Mouse (Mus musculus) embryonic facial prominence, embryonic 13.5 days (tissue): ENCODE results near the gene Mad2l1bp. TPM values are rescaled to one million over a fixed set of nuclear protein-coding genes. Genes with fewer than 3 reads are reported as not detected.
A peak's percentile ranks its signal among the peaks of the same experiment; 100 is the strongest.

ENCODE experiments used
- ATAC-seq: fragments of 200-750 bp; cut with Nextera tagmentation; 2 replicates; pipeline ENCODE4 v1.8.0; 2017; ENCODE audit warnings: low read depth; ENCODE audit not compliant: insufficient number of reproducible peaks, insufficient read depth, low FRiP score, low TSS enrichment
- H3K27ac ChIP-seq: fragments of 300-500 bp; sonication (generic); 2 replicates; pipeline ENCODE4 v1.5.1; 2015; ENCODE audit warnings: moderate library complexity, mild to moderate bottlenecking, inconsistent platforms
- H3K27me3 ChIP-seq: fragments of 300-500 bp; sonication (generic); 2 replicates; pipeline ENCODE4 v1.6.1; 2015; ENCODE audit warnings: mild to moderate bottlenecking, inconsistent platforms
- H3K36me3 ChIP-seq: fragments of 300-500 bp; sonication (generic); 2 replicates; pipeline ENCODE4 v1.6.1; 2015; ENCODE audit warnings: mild to moderate bottlenecking, inconsistent platforms
- H3K4me1 ChIP-seq: fragments of 300-500 bp; sonication (generic); 2 replicates; pipeline ENCODE4 v1.6.1; 2015; ENCODE audit warnings: inconsistent platforms
- H3K4me2 ChIP-seq: fragments of 300-500 bp; sonication (generic); 2 replicates; pipeline ENCODE4 v1.6.1; 2015; ENCODE audit warnings: moderate library complexity, mild to moderate bottlenecking, inconsistent platforms
- H3K4me3 ChIP-seq: fragments of 300-500 bp; sonication (generic); 2 replicates; pipeline ENCODE4 v1.5.1; 2015; ENCODE audit warnings: mild to moderate bottlenecking, inconsistent platforms
- H3K9ac ChIP-seq: fragments of 300-500 bp; sonication (generic); 2 replicates; pipeline ENCODE4 v1.6.1; 2015; ENCODE audit warnings: mild to moderate bottlenecking, inconsistent platforms
- H3K9me3 ChIP-seq: fragments of 300-500 bp; sonication (generic); 2 replicates; pipeline ENCODE4 v1.6.1; 2016; ENCODE audit warnings: inconsistent platforms
- WGBS: fragments of 180-500 bp; shearing (Covaris S2); methylation state at CpG from one replicate; pipeline ENCODE4 v1.1.7; 2015; ENCODE audit warnings: mixed read lengths; 5-methylcytosine and 5-hydroxymethylcytosine counted together
- polyA plus RNA-seq: library from polyadenylated mRNA; unstranded; fragments of >200 nt; fragmentation: Nextera tagmentation; extraction: Ambion mirVana; gene quantifications from 2 replicates; pipeline ENCODE4 v1.2.1, GENCODE M21; 2015

Gene Mad2l1bp
- 32.7 and 36.9 TPM in 2 replicates for polyA plus RNA-seq

GRCm38 (mm10) chr17:46152847-46153782 is at the start of gene Mad2l1bp:
TSS of gene Mad2l1bp (minus strand) at chr17:46153553.
- H3K36me3 ChIP-seq, result peaks cover 18% of the 10 kb centered on the region
- peak within 1 kb of the TSS; percentile 79 for H3K4me2 ChIP-seq
- 5% methylated on average over 33 of the region's 33 CpGs for WGBS
- H3K4me1 ChIP-seq, result peaks cover 11% of the 10 kb centered on the region
- H3K27ac ChIP-seq, result peak within 1 kb of the TSS; percentile 76
- peak within 1 kb of the TSS; percentile 82 for H3K9ac ChIP-seq
- H3K4me3 ChIP-seq, result peak within 1 kb of the TSS; percentile 70
- H3K9me3 ChIP-seq, result no peaks in the 10 kb centered on the region
- no peaks in the 10 kb centered on the region for H3K27me3 ChIP-seq
- ATAC-seq, result peak; percentile 79

- peak overlapping the region; percentile 95 for H3K4me3 ChIP-seq
- H3K9me3 ChIP-seq, result no peaks in the 10 kb centered on the region
- under 1% methylated on average over 20 of the region's 20 CpGs for WGBS
- ATAC-seq, result no peak
- peaks cover 50% of the 10 kb centered on the region for H3K36me3 ChIP-seq
- H3K4me2 ChIP-seq, result peak overlapping the region; percentile 87
- no peaks in the 10 kb centered on the region for H3K27me3 ChIP-seq
- peak overlapping the region; percentile 86 for H3K27ac ChIP-seq
- H3K9ac ChIP-seq, result peak overlapping the region; percentile 95
- peaks cover 28% of the 10 kb centered on the region for H3K4me1 ChIP-seq
Measured at GRCm38 (mm10) chr17:46203078-46203477, 49.7 kb upstream of the Mad2l1bp start.

- 0% methylated on average over 66 of the region's 66 CpGs for WGBS
- H3K9ac ChIP-seq, result peak within 1 kb of the TSS; percentile 95
- H3K4me2 ChIP-seq, result peak within 1 kb of the TSS; percentile 87
- peak; percentile 88 for ATAC-seq
- H3K36me3 ChIP-seq, result peaks cover 50% of the 10 kb centered on the region
- H3K9me3 ChIP-seq, result no peaks in the 10 kb centered on the region
- H3K27ac ChIP-seq, result peak within 1 kb of the TSS; percentile 86
- H3K27me3 ChIP-seq, result no peaks in the 10 kb centered on the region
- peaks cover 28% of the 10 kb centered on the region for H3K4me1 ChIP-seq
- H3K4me3 ChIP-seq, result peak within 1 kb of the TSS; percentile 95
Measured at GRCm38 (mm10) chr17:46202421-46203071, 49.2 kb upstream of the Mad2l1bp start, which contains the start of the genes Polh and Xpo5. TSS of gene Polh (minus strand) at chr17:46202645. TSS of gene Xpo5 (plus strand) at chr17:46202782.

- ATAC-seq, result no peak
- Histone ChIP-seq H3K36me3 (peaks cover 50% of the 10 kb centered on the region), H3K27me3 (no peaks in the 10 kb centered on the region), H3K9me3 (no peaks in the 10 kb centered on the region), H3K27ac (no peak overlapping the region), H3K9ac (peak overlapping the region; percentile 62; the same call in 1 of the 2 replicates), H3K4me1 (peaks cover 28% of the 10 kb centered on the region), H3K4me3 (peak overlapping the region; percentile 95), H3K4me2 (peak overlapping the region; percentile 81)
- WGBS, result 66% methylated on average over 6 of the region's 6 CpGs
Measured at GRCm38 (mm10) chr17:46201151-46201550, 47.8 kb upstream of the Mad2l1bp start.

GRCm38 (mm10) chr17:46188829-46189228 is 35.5 kb upstream of the Mad2l1bp start:
- H3K36me3 ChIP-seq, result peaks cover 90% of the 10 kb centered on the region
- H3K4me2 ChIP-seq, result no peak overlapping the region
- H3K27me3 ChIP-seq, result no peaks in the 10 kb centered on the region
- no peak for ATAC-seq
- WGBS, result 90% methylated on average over 2 of the region's 2 CpGs
- no peak overlapping the region for H3K9ac ChIP-seq
- H3K27ac ChIP-seq, result no peak overlapping the region
- no peaks in the 10 kb centered on the region for H3K4me1 ChIP-seq
- no peaks in the 10 kb centered on the region for H3K9me3 ChIP-seq
- no peak overlapping the region for H3K4me3 ChIP-seq

- WGBS, result 82% methylated on average over 4 of the region's 4 CpGs
- Histone ChIP-seq H3K36me3 (peaks cover 92% of the 10 kb centered on the region), H3K4me3 (no peak overlapping the region), H3K4me2 (no peak overlapping the region), H3K27ac (no peak overlapping the region), H3K27me3 (no peaks in the 10 kb centered on the region), H3K9ac (no peak overlapping the region), H3K9me3 (no peaks in the 10 kb centered on the region), H3K4me1 (no peaks in the 10 kb centered on the region)
- no peak for ATAC-seq
Measured at GRCm38 (mm10) chr17:46182273-46182672, 28.9 kb upstream of the Mad2l1bp start.

GRCm38 (mm10) chr17:46170538-46170937 is 17.2 kb upstream of the Mad2l1bp start:
- H3K4me3 ChIP-seq, result no peak overlapping the region

GRCm38 (mm10) chr17:46168768-46169167 is 15.4 kb upstream of the Mad2l1bp start:
- Histone ChIP-seq H3K4me1 (no peaks in the 10 kb centered on the region), H3K9me3 (no peaks in the 10 kb centered on the region), H3K4me3 (no peak overlapping the region), H3K27ac (no peak overlapping the region), H3K4me2 (no peak overlapping the region), H3K27me3 (no peaks in the 10 kb centered on the region), H3K36me3 (peaks cover 94% of the 10 kb centered on the region), H3K9ac (no peak overlapping the region)
- 89% methylated on average over 5 of the region's 5 CpGs for WGBS
- no peak for ATAC-seq

More at GRCm38 (mm10) chr17:46170538-46170937, 17.2 kb upstream of the Mad2l1bp start:
- Histone ChIP-seq H3K4me1 (no peaks in the 10 kb centered on the region), H3K27ac (no peak overlapping the region), H3K9me3 (no peaks in the 10 kb centered on the region), H3K9ac (no peak overlapping the region), H3K27me3 (no peaks in the 10 kb centered on the region), H3K36me3 (peaks cover 80% of the 10 kb centered on the region), H3K4me2 (no peak overlapping the region)
- no peak for ATAC-seq
- 70% methylated on average over 3 of the region's 3 CpGs for WGBS

- H3K27me3 ChIP-seq, result no peaks in the 10 kb centered on the region
- no peak for ATAC-seq
- no peaks in the 10 kb centered on the region for H3K9me3 ChIP-seq
- WGBS, result 52% methylated on average over 5 of the region's 5 CpGs
- H3K9ac ChIP-seq, result no peak overlapping the region
- peaks cover 97% of the 10 kb centered on the region for H3K36me3 ChIP-seq
- no peak overlapping the region for H3K4me2 ChIP-seq
- H3K4me3 ChIP-seq, result no peak overlapping the region
- 0 out of 2 replicates have a peak, but pooled peaks cover under 1% of the 10 kb centered on the region for H3K4me1 ChIP-seq
- no peak overlapping the region for H3K27ac ChIP-seq
Measured at GRCm38 (mm10) chr17:46168318-46168717, 15.0 kb upstream of the Mad2l1bp start.

- H3K27ac ChIP-seq, result no peak overlapping the region
- ATAC-seq, result no peak
- peaks cover 86% of the 10 kb centered on the region for H3K36me3 ChIP-seq
Measured at GRCm38 (mm10) chr17:46167014-46167413, 13.7 kb upstream of the Mad2l1bp start.

GRCm38 (mm10) chr17:46166270-46166669 is 12.9 kb upstream of the Mad2l1bp start:
- Histone ChIP-seq H3K4me2 (no peak overlapping the region), H3K27ac (no peak overlapping the region), H3K9ac (no peak overlapping the region), H3K4me1 (peaks cover 19% of the 10 kb centered on the region), H3K4me3 (no peak overlapping the region), H3K36me3 (peaks cover 81% of the 10 kb centered on the region), H3K27me3 (no peaks in the 10 kb centered on the region), H3K9me3 (no peaks in the 10 kb centered on the region)
- 86% methylated on average over 5 of the region's 5 CpGs for WGBS
- no peak for ATAC-seq

More at GRCm38 (mm10) chr17:46167014-46167413, 13.7 kb upstream of the Mad2l1bp start:
- H3K4me3 ChIP-seq, result no peak overlapping the region
- peaks cover 13% of the 10 kb centered on the region for H3K4me1 ChIP-seq
- no peak overlapping the region for H3K9ac ChIP-seq
- no peaks in the 10 kb centered on the region for H3K27me3 ChIP-seq
- no peak overlapping the region for H3K4me2 ChIP-seq
- WGBS, result 85% methylated on average over 11 of the region's 11 CpGs
- H3K9me3 ChIP-seq, result no peaks in the 10 kb centered on the region
